Mouse (Mus musculus) forebrain, embryonic 10.5 days (tissue): ENCODE results near the gene H2al1m. TPM values are rescaled to one million over a fixed set of nuclear protein-coding genes. Genes with fewer than 3 reads are reported as not detected.

Experiments
- polyA plus RNA-seq: library from polyadenylated mRNA; unstranded; fragments of >200 nt; fragmentation: Nextera tagmentation; extraction: Ambion mirVana; gene quantifications from 2 replicates; pipeline ENCODE4 v1.2.1, GENCODE M21; 2016

Gene H2al1m
- polyA plus RNA-seq, 1 experiment from 2014 or later, result not detected

Other genes with a start within 250 kb of the H2al1m start
- gene Fthl17f, start 220.7 kb upstream of the H2al1m start, polyA plus RNA-seq, result not detected in 2 replicates
- not detected in 2 replicates for gene 4930402K13Rik, start 179.2 kb upstream of the H2al1m start, polyA plus RNA-seq
- 0.12 TPM in 2 replicates for gene Lancl3, start 83.9 kb upstream of the H2al1m start, polyA plus RNA-seq
- gene Gm14862, start 26.9 kb upstream of the H2al1m start, polyA plus RNA-seq, result not detected in 2 replicates
- gene Xk, start 11.0 kb upstream of the H2al1m start, polyA plus RNA-seq, result 2.9 and 3.3 TPM in 2 replicates
- 0.34 TPM in 1 of 2 replicates, not detected in the other for gene H2al1k, start 66.9 kb downstream of the H2al1m start, polyA plus RNA-seq
- gene Cybb, start 204.0 kb downstream of the H2al1m start, polyA plus RNA-seq, result 0.50 and 0.54 TPM in 2 replicates